Mouse (Mus musculus): ENCODE results near the gene Slc30a9. TPM values are rescaled to one million over a fixed set of nuclear protein-coding genes. Genes with fewer than 3 reads are reported as not detected.

The Slc30a9 gene
- polyA plus RNA-seq, 1 experiment: not detected

- Histone ChIP-seq H3K4me1 (ENCODE audit: control insufficient read depth, insufficient read depth, low read length) (peaks cover 8% of the 10 kb centered on the region), H3K4me3 (ENCODE audit: insufficient read depth, low read depth, low read length) (no peak overlapping the region), H3K27ac (ENCODE audit: insufficient read depth, low read depth, low read length) (no peak overlapping the region)
- 44% methylated on average over 12 of the region's 12 CpGs for WGBS
- TF ChIP-seq CTCF (IDR thresholded peaks at IDR 0.05; ENCODE audit: insufficient read depth, low read depth, low read length): no peak
- TF ChIP-seq POLR2A (IDR thresholded peaks at IDR 0.05; ENCODE audit: insufficient read depth, low read depth, low read length): no peak
Observed at GRCm38 (mm10) chr5:67400608-67401480, 94.1 kb downstream of the Slc30a9 start.

DNA sequence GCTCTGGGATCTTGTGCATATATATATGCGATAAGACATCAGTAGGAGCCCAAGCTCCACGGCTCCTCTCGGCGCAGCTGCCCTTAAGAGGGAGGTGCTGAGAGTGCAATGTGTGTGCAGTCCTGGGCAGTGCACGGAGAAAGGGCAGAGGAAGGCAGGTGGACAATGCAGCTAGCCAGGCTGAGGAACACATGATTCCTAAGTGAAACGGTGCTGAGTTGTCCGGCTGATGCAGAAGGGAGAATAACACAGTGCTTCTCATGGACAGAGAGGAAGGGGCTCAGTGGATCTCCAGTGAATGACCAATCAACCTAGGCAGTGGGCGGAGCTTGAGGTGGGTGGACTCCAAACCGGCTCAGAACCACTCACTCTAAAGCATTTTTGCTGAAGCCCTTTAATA lies 94.9 kb downstream of the Slc30a9 start:
- WGBS: 72% methylated on average over 9 of the region's 9 CpGs
- TF ChIP-seq CTCF (IDR thresholded peaks at IDR 0.05; ENCODE audit: insufficient read depth, low read depth, low read length) (no peak), POLR2A (IDR thresholded peaks at IDR 0.05; ENCODE audit: insufficient read depth, low read depth, low read length) (no peak; the same call in 1 of the 2 replicates)
- H3K4me1 ChIP-seq (ENCODE audit: control insufficient read depth, insufficient read depth, low read length): peaks cover 8% of the 10 kb centered on the region
- no peak overlapping the region for H3K27ac ChIP-seq (ENCODE audit: insufficient read depth, low read depth, low read length)
- H3K4me3 ChIP-seq (ENCODE audit: insufficient read depth, low read depth, low read length): no peak overlapping the region

GRCm38 (mm10) chr5:67404380-67404779 lies 97.6 kb downstream of the Slc30a9 start:
- H3K4me3 ChIP-seq (ENCODE audit: insufficient read depth, low read depth, low read length): no peak overlapping the region
- no peak overlapping the region for H3K27ac ChIP-seq (ENCODE audit: insufficient read depth, low read depth, low read length)
- H3K4me1 ChIP-seq (ENCODE audit: control insufficient read depth, insufficient read depth, low read length): peaks cover 8% of the 10 kb centered on the region
- WGBS: 90% methylated on average over 7 of the region's 7 CpGs
- no peak for TF ChIP-seq CTCF (IDR thresholded peaks at IDR 0.05; ENCODE audit: insufficient read depth, low read depth, low read length)
- no peak for TF ChIP-seq POLR2A (IDR thresholded peaks at IDR 0.05; ENCODE audit: insufficient read depth, low read depth, low read length)

DNA sequence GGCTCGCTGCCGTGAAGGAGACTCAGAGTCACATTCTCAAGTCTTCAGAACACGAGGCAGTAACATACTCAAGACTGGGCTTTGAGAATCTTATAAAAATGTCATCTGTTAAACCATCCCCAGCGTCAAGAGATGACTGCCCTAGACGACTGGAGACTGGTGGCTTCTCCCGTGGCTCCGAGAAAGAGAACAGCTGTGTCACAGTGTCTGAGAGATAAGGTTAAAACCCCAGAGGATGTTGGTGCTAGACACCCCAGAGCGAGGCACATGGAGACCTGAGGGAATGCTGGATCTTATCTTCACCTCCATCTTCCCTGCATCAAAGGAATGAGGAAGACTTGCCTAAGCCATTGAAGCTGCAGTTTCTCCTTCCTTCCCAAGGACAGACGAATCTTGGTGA lies 98.2 kb downstream of the Slc30a9 start:
- peaks cover 7% of the 10 kb centered on the region for H3K4me1 ChIP-seq (ENCODE audit: control insufficient read depth, insufficient read depth, low read length)
- H3K4me3 ChIP-seq (ENCODE audit: insufficient read depth, low read depth, low read length): no peak overlapping the region
- no peak for TF ChIP-seq CTCF (IDR thresholded peaks at IDR 0.05; ENCODE audit: insufficient read depth, low read depth, low read length)
- no peak for TF ChIP-seq POLR2A (IDR thresholded peaks at IDR 0.05; ENCODE audit: insufficient read depth, low read depth, low read length)
- no peak overlapping the region for H3K27ac ChIP-seq (ENCODE audit: insufficient read depth, low read depth, low read length)
- WGBS: 92% methylated on average over 9 of the region's 9 CpGs

Other genes starting within 250 kb of the Slc30a9 start
- gene Phox2b, start 207.7 kb upstream of the Slc30a9 start, polyA plus RNA-seq (2012; ENCODE audit: insufficient read depth, insufficient read length, low replicate concordance, missing spikeins): not detected in 2 replicates
- gene Tmem33, start 46.4 kb upstream of the Slc30a9 start, polyA plus RNA-seq (2012; ENCODE audit: insufficient read depth, insufficient read length, low replicate concordance, missing spikeins): not detected in 2 replicates
- not detected in 2 replicates for gene Bend4, start 121.4 kb downstream of the Slc30a9 start, polyA plus RNA-seq (2012; ENCODE audit: insufficient read depth, insufficient read length, low replicate concordance, missing spikeins)